Mouse (Mus musculus) olfactory bulb, adult 2 months (tissue): Measurements from ENCODE around the gene Lrmda. TPM values are rescaled to one million over a fixed set of nuclear protein-coding genes. Genes with fewer than 3 reads are reported as not detected.
A peak's percentile ranks its signal among the peaks of the same experiment; 100 is the strongest.

Experiments used
- H3K27ac ChIP-seq: fragments of 200-500 bp; 2 replicates; pipeline ENCODE4 v1.5.1; 2012; ENCODE audit warnings: low read depth, low read length; ENCODE audit not compliant: insufficient read depth
- H3K4me1 ChIP-seq: fragments of 200-500 bp; 2 replicates; pipeline ENCODE4 v1.6.1; 2012; ENCODE audit warnings: low read length; ENCODE audit not compliant: control insufficient read depth, insufficient read depth
- H3K4me3 ChIP-seq: fragments of 200-500 bp; 2 replicates; pipeline ENCODE4 v1.5.1; 2012; ENCODE audit warnings: mild to moderate bottlenecking, low read depth, low read length, moderate library complexity; ENCODE audit not compliant: insufficient read depth
- CTCF ChIP-seq: fragments of 200-500 bp; IDR thresholded peaks from 2 replicates; pipeline ENCODE4 v1.5.1; 2012; ENCODE audit warnings: low read depth, mild to moderate bottlenecking, low read length, moderate library complexity; ENCODE audit not compliant: insufficient read depth
- POLR2A ChIP-seq: fragments of 200-500 bp; IDR thresholded peaks from 2 replicates; pipeline ENCODE4 v1.6.1; 2012; ENCODE audit warnings: mild to moderate bottlenecking, low read depth, low read length, moderate library complexity; ENCODE audit not compliant: insufficient read depth
- WGBS: fragments of 180-500 bp; shearing (Covaris S2); methylation state at CpG from one replicate; pipeline ENCODE4 v1.1.7; 2018; 5-methylcytosine and 5-hydroxymethylcytosine counted together
- polyA plus RNA-seq: library from polyadenylated mRNA; stranded (reverse); fragments of >200 nt; gene quantifications from 2 replicates; pipeline ENCODE4 v1.2.4, GENCODE M21; 2012; ENCODE audit warnings: low replicate concordance; ENCODE audit not compliant: missing spikeins, insufficient read depth, insufficient read length

Gene Lrmda
- polyA plus RNA-seq, 1 experiment: not detected

DNA sequence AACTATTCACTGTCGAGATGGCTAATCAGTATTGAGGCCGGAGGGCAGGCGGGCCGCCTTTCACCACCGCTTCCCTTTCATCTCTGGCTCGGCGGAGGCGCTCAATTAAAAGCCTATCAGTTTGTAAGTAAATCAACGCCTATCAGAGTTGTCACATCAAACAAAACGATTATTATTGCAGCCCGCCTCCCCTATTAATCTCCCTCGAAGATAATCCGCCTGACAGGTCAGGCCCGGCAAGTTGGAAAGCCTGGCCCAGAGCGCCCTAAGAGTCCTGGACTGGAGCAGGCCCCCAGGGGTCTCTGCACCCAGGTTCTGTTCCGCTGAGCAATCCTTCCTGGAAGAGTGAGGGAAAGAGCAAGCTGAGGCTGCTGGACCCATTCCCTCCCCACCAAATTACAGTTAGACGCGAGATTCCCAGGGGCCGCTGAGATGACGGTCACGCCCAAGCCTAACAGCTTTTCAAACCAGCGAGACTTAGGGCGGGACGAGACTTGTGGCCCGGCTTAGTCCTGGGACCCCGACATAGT, 28.2 kb upstream of the Lrmda start:
- peaks cover 11% of the 10 kb centered on the region for H3K4me1 ChIP-seq
- TF ChIP-seq POLR2A (no peak), CTCF (no peak)
- no peak overlapping the region for H3K27ac ChIP-seq
- 12% methylated on average over 26 of the region's 26 CpGs for WGBS
- H3K4me3 ChIP-seq: no peak overlapping the region

DNA sequence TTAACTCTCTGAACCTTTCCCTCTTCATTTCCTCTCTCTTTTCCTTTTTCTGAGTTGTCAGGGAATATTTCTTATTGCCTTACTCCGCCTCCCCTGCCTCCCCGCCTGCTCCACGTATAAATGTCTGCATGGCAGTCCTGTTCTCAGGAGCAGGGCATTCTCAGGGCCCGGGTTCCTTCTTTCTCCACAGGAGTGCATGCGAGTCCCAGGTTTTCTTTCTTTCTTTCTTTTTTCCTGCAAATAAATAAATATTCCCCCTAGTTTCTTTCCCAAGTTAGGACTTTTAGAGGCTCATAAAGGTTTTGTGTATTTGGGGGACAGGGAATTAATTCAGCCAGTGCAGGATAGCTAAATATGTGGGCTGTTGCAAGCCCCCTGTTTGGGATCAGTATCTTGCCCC, 27.7 kb upstream of the Lrmda start:
- peaks cover 11% of the 10 kb centered on the region for H3K4me1 ChIP-seq
- no peak overlapping the region for H3K4me3 ChIP-seq
- TF ChIP-seq POLR2A: no peak
- no peak for TF ChIP-seq CTCF
- no peak overlapping the region for H3K27ac ChIP-seq
- WGBS: 22% methylated on average over 5 of the region's 5 CpGs

DNA sequence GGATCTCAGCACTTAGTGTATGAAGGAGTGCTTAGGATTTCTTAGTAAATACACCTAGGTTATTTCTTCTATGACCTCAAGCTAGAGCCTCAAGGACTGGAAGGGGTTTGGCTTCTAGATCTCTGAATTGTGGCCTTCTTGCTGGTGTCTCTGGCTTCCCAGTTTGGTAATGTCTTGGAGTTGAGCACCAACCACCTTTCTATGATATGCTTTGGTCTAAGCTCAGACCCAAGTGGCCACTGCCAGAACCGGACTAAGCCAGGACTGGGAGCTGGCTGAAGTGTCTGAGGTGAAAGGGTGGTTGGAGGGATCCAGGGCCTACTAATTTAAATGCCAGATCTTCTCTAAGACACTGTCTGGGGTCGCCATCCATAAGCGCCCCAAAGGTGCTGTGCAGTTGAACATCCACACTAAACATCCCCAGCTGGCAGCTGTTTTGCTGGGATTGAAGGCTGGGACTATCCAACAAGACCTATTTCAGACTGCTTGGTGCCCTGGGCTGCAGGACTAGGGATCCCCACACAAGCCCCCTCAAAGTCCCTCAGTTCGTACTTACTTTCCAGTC, 27.1 kb upstream of the Lrmda start:
- 55% methylated on average over 4 of the region's 4 CpGs for WGBS

DNA sequence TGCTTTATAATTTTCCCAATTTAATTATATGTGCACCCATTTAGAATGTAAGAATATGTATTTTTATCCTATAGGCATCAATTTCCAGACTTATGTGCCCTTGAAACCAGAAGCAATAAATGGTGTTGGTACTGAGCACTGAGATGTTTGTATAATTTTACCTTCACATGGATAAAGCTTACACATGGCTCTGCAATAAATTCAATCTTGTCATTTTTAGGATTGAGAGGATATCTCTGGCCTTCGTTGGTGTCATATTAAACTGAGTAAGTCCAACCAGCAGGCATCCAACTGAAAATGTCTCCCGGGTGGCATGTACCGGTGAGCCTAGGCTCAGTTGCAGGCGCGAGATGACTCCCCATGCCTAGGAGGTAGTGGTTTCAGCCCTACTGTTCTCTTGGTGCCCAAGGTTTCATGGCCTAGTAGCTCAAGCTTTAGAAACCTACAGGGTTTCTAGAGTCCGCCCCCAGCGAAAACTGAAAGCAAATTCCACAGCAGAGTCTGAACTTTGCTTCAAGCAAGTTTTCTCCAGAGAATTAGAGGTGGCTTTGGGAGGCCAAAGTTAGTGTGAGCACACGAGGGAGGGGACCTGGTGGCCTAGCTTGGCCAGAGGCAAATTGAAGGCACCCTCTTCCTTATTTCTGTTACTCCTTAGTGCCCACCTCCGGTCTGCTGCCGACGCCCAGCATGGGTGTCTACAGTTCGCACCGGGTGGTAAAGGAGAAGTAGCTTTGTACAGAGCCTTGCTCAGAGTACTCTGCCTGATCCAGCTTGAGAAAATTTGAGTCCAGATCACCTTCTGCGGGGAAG, 26.1 kb upstream of the Lrmda start:
- 34% methylated on average over 14 of the region's 14 CpGs for WGBS
- H3K4me3 ChIP-seq: no peak overlapping the region
- no peaks in the 10 kb centered on the region; the same call in 1 of the 2 replicates for H3K4me1 ChIP-seq
- no peak overlapping the region for H3K27ac ChIP-seq
- TF ChIP-seq POLR2A: no peak
- no peak for TF ChIP-seq CTCF

More for the DNA sequence above, 27.1 kb upstream of the Lrmda start:
- Histone ChIP-seq H3K27ac (no peak overlapping the region), H3K4me1 (peaks cover 6% of the 10 kb centered on the region), H3K4me3 (no peak overlapping the region)
- no peak for TF ChIP-seq CTCF
- no peak for TF ChIP-seq POLR2A

DNA sequence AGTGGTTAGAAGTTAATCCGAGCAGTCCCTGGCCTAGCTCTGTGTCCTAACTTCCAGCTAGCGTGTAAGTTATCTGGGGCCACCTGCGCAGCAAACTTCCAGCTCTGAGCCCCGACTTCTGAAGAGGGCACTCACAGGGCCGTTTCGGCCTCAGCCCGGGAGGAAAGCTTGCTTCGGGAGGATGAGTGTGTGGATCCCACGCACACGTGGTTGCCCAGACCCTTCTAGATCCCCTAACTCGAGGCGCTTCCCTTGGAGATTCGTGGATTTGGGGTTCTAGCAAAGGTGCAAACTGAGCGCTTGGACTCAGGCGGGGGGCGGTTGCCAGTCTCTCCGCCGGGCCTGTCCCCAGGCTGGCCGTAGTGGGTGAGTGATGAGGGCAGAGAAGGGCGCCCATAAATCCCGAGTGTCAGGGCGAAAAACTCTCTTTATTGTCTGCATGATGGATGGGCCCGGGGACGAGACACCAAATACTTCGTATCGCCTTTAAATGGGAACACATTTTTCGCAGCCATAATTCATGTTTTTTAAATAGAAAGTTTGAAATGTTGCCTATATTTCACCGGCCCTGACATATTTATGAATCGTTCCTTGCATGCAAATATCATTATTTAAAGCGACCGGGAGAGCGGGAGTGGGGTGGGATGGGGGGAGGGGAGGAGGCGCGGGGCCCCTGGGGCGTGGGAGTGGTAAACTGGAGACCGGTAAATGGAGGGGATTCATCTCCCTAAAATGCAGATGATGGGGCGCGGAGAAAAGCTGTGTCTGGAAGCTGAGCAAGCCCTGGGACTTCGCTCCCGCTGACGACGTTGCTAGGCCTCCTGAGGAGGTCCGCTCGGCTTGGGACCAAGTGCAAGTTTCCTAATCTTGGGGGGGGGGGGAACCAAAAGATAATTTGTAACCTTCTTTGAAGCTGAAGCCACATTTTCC, 25.2 kb upstream of the Lrmda start:
- no peaks in the 10 kb centered on the region for H3K4me1 ChIP-seq
- no peak for TF ChIP-seq CTCF
- TF ChIP-seq POLR2A: no peak
- no peak overlapping the region for H3K4me3 ChIP-seq
- WGBS: 8% methylated on average over 44 of the region's 44 CpGs
- no peak overlapping the region for H3K27ac ChIP-seq

DNA sequence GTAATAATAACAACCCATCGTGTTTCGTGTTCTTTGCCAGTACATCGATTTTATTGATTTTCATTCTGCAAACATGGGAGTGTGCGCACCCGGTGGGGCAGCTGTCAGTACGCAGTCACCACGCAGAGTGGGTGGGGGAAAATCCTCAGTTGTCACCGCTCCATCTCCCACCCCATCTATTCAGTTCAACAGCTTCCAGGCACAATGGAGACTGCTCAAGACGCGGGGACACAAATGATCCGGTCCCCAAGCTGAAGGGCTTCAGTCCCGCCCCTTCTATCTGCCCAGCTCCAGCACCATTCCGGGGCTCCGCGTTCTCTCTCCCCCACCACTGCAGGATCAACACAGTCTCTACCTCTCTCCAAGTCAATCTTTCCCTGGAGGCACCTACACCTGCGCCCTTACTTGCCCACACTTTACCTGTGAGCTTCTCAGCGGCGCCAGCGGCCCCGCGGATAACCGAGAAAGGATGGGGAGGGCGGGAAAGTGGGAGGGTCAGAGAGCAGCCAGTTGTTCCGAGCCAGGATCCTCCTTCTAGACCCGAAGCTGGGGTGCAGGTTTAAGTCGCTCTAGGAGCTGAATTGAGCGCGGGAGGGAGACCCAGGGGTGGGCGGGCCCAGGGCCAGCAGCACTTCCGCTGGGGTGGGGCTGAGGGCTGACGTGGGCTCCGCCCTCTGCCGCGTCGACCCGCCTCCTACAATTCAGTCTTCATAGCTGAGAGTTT, 24.3 kb upstream of the Lrmda start:
- H3K27ac ChIP-seq: no peak overlapping the region
- H3K4me1 ChIP-seq: no peaks in the 10 kb centered on the region
- H3K4me3 ChIP-seq: peak overlapping the region; percentile 7
- WGBS: 2% methylated on average over 36 of the region's 36 CpGs
- TF ChIP-seq POLR2A (no peak), CTCF (no peak)

DNA sequence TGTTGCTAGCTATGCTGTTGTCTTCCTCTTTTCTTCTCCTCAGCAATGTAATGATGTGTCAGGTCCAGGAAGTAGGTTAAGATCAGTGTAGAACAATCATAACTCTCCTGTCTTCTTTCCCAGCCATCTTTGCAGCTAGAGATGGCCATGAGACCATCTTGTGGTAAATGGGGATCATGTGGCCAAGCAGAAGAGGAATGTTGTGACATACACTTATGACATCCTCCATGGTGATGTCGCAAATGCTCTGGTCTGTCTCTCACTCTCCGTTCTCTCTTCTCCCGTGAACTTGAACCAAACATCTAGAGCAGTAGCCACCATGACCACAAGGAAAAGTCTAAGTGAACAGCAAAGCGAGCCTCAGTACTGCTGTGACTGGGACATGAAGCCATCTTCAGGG, 19.9 kb upstream of the Lrmda start:
- no peaks in the 10 kb centered on the region for H3K4me1 ChIP-seq
- no peak for TF ChIP-seq POLR2A
- no peak for TF ChIP-seq CTCF
- no peak overlapping the region for H3K27ac ChIP-seq
- WGBS: 92% methylated on average over 4 of the region's 4 CpGs
- H3K4me3 ChIP-seq: no peak overlapping the region

DNA sequence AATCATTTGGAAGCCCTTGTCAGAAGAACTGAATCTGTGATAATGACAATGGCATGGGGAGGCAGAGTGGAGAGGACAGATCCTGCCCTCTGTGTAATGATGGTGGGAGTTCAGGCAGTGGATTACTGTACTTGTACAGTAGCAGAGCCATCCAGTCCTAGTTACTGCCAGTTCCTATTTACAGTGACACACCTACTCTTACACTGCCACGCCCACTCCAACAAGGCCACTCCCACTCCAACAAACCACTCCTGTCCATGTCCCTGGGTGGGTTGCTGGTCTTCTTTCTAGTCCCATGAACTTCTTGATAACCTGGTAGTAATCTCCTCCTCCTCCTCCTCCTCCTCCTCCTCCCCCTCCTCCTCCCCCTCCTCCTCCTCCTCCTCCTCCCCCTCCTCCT, 16.3 kb upstream of the Lrmda start:
- H3K27ac ChIP-seq: no peak overlapping the region
- no peaks in the 10 kb centered on the region for H3K4me1 ChIP-seq
- no peak overlapping the region for H3K4me3 ChIP-seq
- WGBS: 90% methylated on average over 1 of the region's 1 CpGs
- no peak for TF ChIP-seq POLR2A
- no peak for TF ChIP-seq CTCF
